Mouse (Mus musculus) adrenal gland, adult 2 months (tissue): ENCODE results near the gene Tcea3. TPM values are rescaled to one million over a fixed set of nuclear protein-coding genes. Genes with fewer than 3 reads are reported as not detected.

Experiments used
- DNase-seq: peaks from one replicate; pipeline ENCODE4 v3.0.0; 2021
- polyA plus RNA-seq: library from polyadenylated mRNA; depleted of rRNA; stranded (reverse); fragments of >200 nt; gene quantifications from 2 replicates; pipeline ENCODE4 v1.2.3, GENCODE M21; 2012; rRNA removed
- total RNA-seq, 2 experiments: library from RNA; stranded (reverse); gene quantifications; 2 replicates each; pipeline ENCODE4 v1.2.3; 2021

The Tcea3 gene
- total and polyA plus RNA-seq, 3 experiments: 0.54 to 2.7 (median 1.7) TPM

GRCm38 (mm10) chr4:136320016-136320415 is 72.5 kb downstream of the Tcea3 start:
- DNase-seq: peak; percentile 54

- DNase-seq: peak; percentile 25
These were observed 76.7 kb downstream of the Tcea3 start for GRCm38 (mm10) chr4:136324226-136324625.

Other genes with a start within 250 kb of the Tcea3 start
- 10 to 100 TPM; 40.8 to 46.8 TPM for gene Eloa, start 226.0 kb upstream of the Tcea3 start, total RNA-seq
- gene Eloa, start 226.0 kb upstream of the Tcea3 start, polyA plus RNA-seq: 4.2 and 4.4 TPM in 2 replicates
- gene Rpl11, start 194.3 kb upstream of the Tcea3 start, total RNA-seq: 100 to 1,000 TPM; 582 to 615 TPM
- 162 and 164 TPM in 2 replicates for gene Rpl11, start 194.3 kb upstream of the Tcea3 start, polyA plus RNA-seq
- gene Id3, start 104.2 kb upstream of the Tcea3 start, total RNA-seq: 10 to 100 TPM; 31.5 to 70.5 TPM
- 235 and 298 TPM in 2 replicates for gene Id3, start 104.2 kb upstream of the Tcea3 start, polyA plus RNA-seq
- gene E2f2, start 75.3 kb upstream of the Tcea3 start, total RNA-seq: 1 to 10 TPM; 1.8 to 5.1 TPM
- gene E2f2, start 75.3 kb upstream of the Tcea3 start, polyA plus RNA-seq: 2.9 and 3.0 TPM in 2 replicates
- 1 to 10 TPM; 1.4 to 3.6 TPM for gene Asap3, start 41.4 kb upstream of the Tcea3 start, total RNA-seq
- gene Asap3, start 41.4 kb upstream of the Tcea3 start, polyA plus RNA-seq: 3.2 and 4.2 TPM in 2 replicates
- gene Zfp46, start 37.0 kb downstream of the Tcea3 start, total RNA-seq: 10 to 100 TPM; 17.2 to 17.3 TPM
- gene Zfp46, start 37.0 kb downstream of the Tcea3 start, polyA plus RNA-seq: 10.4 and 11.2 TPM in 2 replicates
- 10 to 100 TPM; 58.8 to 82.3 TPM for gene Hnrnpr, start 63.2 kb downstream of the Tcea3 start, total RNA-seq
- gene Hnrnpr, start 63.2 kb downstream of the Tcea3 start, polyA plus RNA-seq: 2.7 and 2.8 TPM in 2 replicates
- not detected for gene Htr1d, start 175.8 kb downstream of the Tcea3 start, total RNA-seq
- 0.07 TPM in 1 of 2 replicates, not detected in the other for gene Htr1d, start 175.8 kb downstream of the Tcea3 start, polyA plus RNA-seq
- gene 6030445D17Rik, start 214.5 kb downstream of the Tcea3 start, total RNA-seq: not detected
- gene 6030445D17Rik, start 214.5 kb downstream of the Tcea3 start, polyA plus RNA-seq: 0.18 and 0.36 TPM in 2 replicates
- gene Luzp1, start 222.0 kb downstream of the Tcea3 start, total RNA-seq: 10 to 100 TPM; 29.3 to 37.1 TPM
- gene Luzp1, start 222.0 kb downstream of the Tcea3 start, polyA plus RNA-seq: 3.9 and 4.4 TPM in 2 replicates